Mouse (Mus musculus): ENCODE data around the gene Gm43552.

Gm43552 gene

GRCm38 (mm10) chr5:65438041-65438440 is 54.6 kb downstream of the Gm43552 start:
- no peak for DNase-seq (ENCODE audit: low read depth)

- peak; percentile 95 for DNase-seq (ENCODE audit: low read depth)
Observed at GRCm38 (mm10) chr5:65435806-65436561, 56.6 kb downstream of the Gm43552 start, which contains the start of gene Ugdh. TSS of gene Ugdh (minus strand) at chr5:65435949.

- DNase-seq (ENCODE audit: low read depth), result no peak
Observed at GRCm38 (mm10) chr5:65435363-65435805, 57.2 kb downstream of the Gm43552 start.

- DNase-seq (ENCODE audit: low read depth), result no peak
Observed at GRCm38 (mm10) chr5:65434471-65435362, 57.9 kb downstream of the Gm43552 start.

GRCm38 (mm10) chr5:65429441-65429840 is 63.2 kb downstream of the Gm43552 start:
- DNase-seq (ENCODE audit: low read depth), result no peak

GRCm38 (mm10) chr5:65428321-65428720 is 64.3 kb downstream of the Gm43552 start:
- DNase-seq (ENCODE audit: low read depth), result no peak

- DNase-seq (ENCODE audit: low read depth), result no peak
Observed at GRCm38 (mm10) chr5:65425251-65425650, 67.4 kb downstream of the Gm43552 start.

GRCm38 (mm10) chr5:65424215-65424614 is 68.4 kb downstream of the Gm43552 start:
- DNase-seq (ENCODE audit: low read depth), result no peak

- DNase-seq (ENCODE audit: low read depth), result no peak
Observed at GRCm38 (mm10) chr5:65422803-65423202, 69.8 kb downstream of the Gm43552 start.

GRCm38 (mm10) chr5:65420822-65421221 is 71.8 kb downstream of the Gm43552 start:
- peak; percentile 48 for DNase-seq (ENCODE audit: low read depth)

GRCm38 (mm10) chr5:65419136-65419535 is 73.5 kb downstream of the Gm43552 start:
- no peak for DNase-seq (ENCODE audit: low read depth)

GRCm38 (mm10) chr5:65415653-65416458 is 76.8 kb downstream of the Gm43552 start:
- peak; percentile 78 for DNase-seq (ENCODE audit: low read depth)

- DNase-seq (ENCODE audit: low read depth), result no peak
Observed at GRCm38 (mm10) chr5:65407989-65408388, 84.6 kb downstream of the Gm43552 start.

GRCm38 (mm10) chr5:65401251-65401994 is 91.2 kb downstream of the Gm43552 start:
- DNase-seq (ENCODE audit: low read depth), result peak; percentile 77

GRCm38 (mm10) chr5:65394425-65394824 is 98.2 kb downstream of the Gm43552 start:
- no peak for DNase-seq (ENCODE audit: low read depth)

- peak; percentile 36 for DNase-seq (ENCODE audit: low read depth)
Observed at GRCm38 (mm10) chr5:65391753-65392152, 100.9 kb downstream of the Gm43552 start.

GRCm38 (mm10) chr5:65390648-65391644 is 101.7 kb downstream of the Gm43552 start, which contains the start of the genes Rpl9 and Lias:
TSS of gene Rpl9 (minus strand) at chr5:65391444.
TSS of gene Lias (plus strand) at chr5:65391497.
- peak; percentile 95 for DNase-seq (ENCODE audit: low read depth)

- no peak for DNase-seq (ENCODE audit: low read depth)
Observed at GRCm38 (mm10) chr5:65387008-65387867, 105.4 kb downstream of the Gm43552 start.

- no peak for DNase-seq (ENCODE audit: low read depth)
Observed at GRCm38 (mm10) chr5:65385704-65386103, 106.9 kb downstream of the Gm43552 start.

All from c-Kit-positive CD71-positive TER-119-negative erythroid progenitor cells, embryonic 14.5 days (primary cell).